Mouse (Mus musculus) liver, adult 10 weeks (tissue): Measurements from ENCODE around the gene Map3k5. TPM values are rescaled to one million over a fixed set of nuclear protein-coding genes. Genes with fewer than 3 reads are reported as not detected.

Source experiments
- polyA plus RNA-seq: library from polyadenylated mRNA; stranded (reverse); fragments of 350-450 nt; fragmentation: Illumina TruSeq; extraction: RNeasy Lipid Tissue Mini Kit (QIAGEN cat#74804); gene quantifications from one replicate; pipeline ENCODE4 v1.2.3, GENCODE M21; 2014; ENCODE audit warnings: low read depth, low replicate concordance

Gene Map3k5
- polyA plus RNA-seq, result 9.0 TPM

GRCm38 (mm10) chr10:19934384-19935294, at the start of gene Map3k5:
Map3k5 (plus strand) TSS chr10:19934472.

DNA sequence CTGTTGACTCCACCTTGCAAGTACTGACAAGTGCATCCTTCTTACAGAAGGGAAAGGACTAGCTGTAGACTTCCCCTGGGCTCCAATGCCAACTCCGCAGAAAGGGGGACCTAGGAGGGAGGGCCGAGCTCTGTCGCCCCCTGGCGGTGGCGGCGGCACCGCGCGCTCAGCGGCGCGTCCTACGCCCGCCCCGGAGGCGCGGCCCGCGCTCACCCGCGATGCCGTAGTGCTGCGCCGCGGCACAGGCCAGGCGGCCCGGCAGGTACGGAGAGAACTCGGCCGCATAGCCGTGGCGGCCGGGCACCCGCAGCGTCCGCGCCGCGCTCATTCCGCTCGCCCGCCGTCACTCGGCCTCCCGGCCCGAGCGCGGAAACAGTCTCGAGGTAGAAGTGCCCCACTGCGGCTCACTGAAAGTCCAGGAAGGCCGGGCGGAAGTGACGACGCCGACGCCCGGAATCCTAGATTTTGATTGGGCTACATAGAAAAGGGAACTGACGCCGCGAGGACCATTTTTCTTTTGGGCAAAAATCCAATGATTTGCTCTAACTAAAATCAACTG, 26.9 kb upstream of the Map3k5 start, which contains the start of gene Pex7:
Gene Pex7, minus strand, starts transcription at position 444 of the 559 bp plus-strand sequence.

DNA sequence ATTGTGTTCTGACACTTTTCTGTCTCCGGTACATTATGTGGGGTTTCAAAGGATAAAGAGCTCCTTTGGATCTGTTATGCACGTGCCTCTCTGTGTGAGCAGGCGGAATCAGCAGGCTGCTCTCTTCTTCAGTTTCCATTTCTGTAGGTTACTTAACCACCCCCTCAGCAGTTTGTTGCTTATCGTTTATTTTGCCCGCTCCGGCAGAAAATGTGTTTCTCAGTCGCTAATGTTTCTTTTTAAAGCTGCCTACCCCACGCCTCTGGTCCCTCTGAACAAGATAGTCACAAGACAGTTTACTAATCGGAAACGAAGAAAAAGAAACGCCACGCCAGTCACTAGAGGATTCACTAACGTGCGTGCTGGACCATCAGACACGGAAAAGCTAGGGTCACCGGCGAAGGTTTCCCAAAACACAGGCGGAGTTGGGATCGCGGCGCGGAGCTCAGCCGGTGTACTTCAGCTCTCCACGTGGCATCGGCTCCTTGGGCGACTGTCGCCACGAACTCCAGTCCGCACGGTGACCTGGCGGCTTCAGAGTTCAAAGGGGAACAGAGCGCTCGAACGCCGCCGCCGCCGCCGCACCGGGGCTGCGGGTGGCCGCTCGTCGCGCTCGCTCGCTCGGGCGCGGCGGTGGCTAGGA, 214.0 kb downstream of the Map3k5 start, which contains the start of gene Map7:
Gene Map7, plus strand, starts transcription at position 342 of the 643 bp plus-strand sequence.

Other genes starting within 250 kb of the Map3k5 start
- not detected for gene Il20ra, start 221.9 kb upstream of the Map3k5 start, polyA plus RNA-seq
- not detected for gene Slc35d3, start 83.0 kb upstream of the Map3k5 start, polyA plus RNA-seq
- 69.2 TPM for gene Pex7, start 26.8 kb upstream of the Map3k5 start, polyA plus RNA-seq
- gene Map7, start 214.0 kb downstream of the Map3k5 start, polyA plus RNA-seq, result 18.1 TPM